8 mouse cellular contexts compared by ENCODE assay signal in the genomic region with DNA sequence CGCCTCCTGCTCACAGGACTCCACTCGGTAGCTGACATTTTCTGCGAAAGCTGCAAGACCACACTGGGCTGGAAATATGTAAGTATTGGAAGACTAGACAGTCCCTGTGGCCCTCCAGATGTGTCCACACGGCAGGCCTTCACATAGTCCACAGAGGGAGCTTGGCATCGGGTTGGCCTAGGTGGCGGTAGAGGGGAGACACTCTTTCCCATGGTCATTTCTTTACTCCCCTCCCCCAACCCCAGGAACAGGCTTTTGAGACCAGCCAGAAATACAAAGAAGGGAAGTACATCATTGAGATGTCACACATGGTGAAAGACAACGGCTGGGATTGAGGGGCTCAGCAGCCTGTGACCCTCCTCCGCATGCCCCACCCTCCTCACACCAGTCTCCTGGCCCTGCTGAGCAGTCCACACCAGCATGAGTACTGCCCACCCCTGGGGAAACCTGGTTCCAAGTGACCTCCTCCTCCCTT. TPM values are rescaled to one million over a fixed set of nuclear protein-coding genes. Genes with fewer than 3 reads are reported as not detected.
DNase-seq lines count a peak whose midpoint lies in the region; ATAC-seq and TF ChIP-seq lines count a peak whose summit lies in the region.

No protein-coding gene starts in this region.

- no peaks in the 10 kb centered on the region for H3K9me3 ChIP-seq in lung, embryonic 14.5 days (ENCODE audit: low read depth, low read length)
- no peaks in the 10 kb centered on the region for H3K9me3 ChIP-seq in forebrain, embryonic 10.5 days
- H3K9me3 ChIP-seq in limb, embryonic 11.5 days (ENCODE audit: control insufficient read depth, low read length) = no peaks in the 10 kb centered on the region
- H3K9me3 ChIP-seq in neural tube, embryonic 11.5 days (ENCODE audit: control insufficient read depth, low read length) = no peaks in the 10 kb centered on the region

- peaks cover 21% of the 10 kb centered on the region for H3K36me3 ChIP-seq in lung, embryonic 14.5 days (ENCODE audit: insufficient read depth)
- H3K36me3 ChIP-seq in forebrain, embryonic 10.5 days (replicated peaks) = peaks cover 27% of the 10 kb centered on the region
- no peaks in the 10 kb centered on the region; the same call in 1 of the 2 replicates for H3K36me3 ChIP-seq in limb, embryonic 11.5 days (ENCODE audit: control insufficient read depth, insufficient read depth, low read length)
- H3K36me3 ChIP-seq in neural tube, embryonic 11.5 days (ENCODE audit: control insufficient read depth, insufficient read depth, low read length) = 0 out of 2 replicates have a peak, but pooled peaks cover 3% of the 10 kb centered on the region

- peak overlapping the region; percentile 47 for H3K4me2 ChIP-seq in lung, embryonic 14.5 days
- H3K4me2 ChIP-seq in limb, embryonic 11.5 days (ENCODE audit: low read depth, severe bottlenecking) = peak overlapping the region; percentile 7; the same call in 1 of the 2 replicates
- peak overlapping the region; percentile 31 for H3K4me2 ChIP-seq in neural tube, embryonic 11.5 days (ENCODE audit: low read depth)

- peaks cover 3% of the 10 kb centered on the region; the same call in 1 of the 2 replicates for H3K27me3 ChIP-seq in lung, embryonic 14.5 days (ENCODE audit: insufficient read depth, low read length)
- no peaks in the 10 kb centered on the region for H3K27me3 ChIP-seq in forebrain, embryonic 10.5 days (ENCODE audit: poor library complexity, severe bottlenecking)
- no peaks in the 10 kb centered on the region for H3K27me3 ChIP-seq in limb, embryonic 11.5 days (ENCODE audit: control insufficient read depth, insufficient read depth, low read length)
- H3K27me3 ChIP-seq in neural tube, embryonic 11.5 days (ENCODE audit: control insufficient read depth, insufficient read depth, low read length) = no peaks in the 10 kb centered on the region

- peak; percentile 74 for DNase-seq in lung, embryonic 14.5 days
- DNase-seq in lung, postnatal 14 days = no peak
- DNase-seq in forebrain, embryonic 10.5 days (ENCODE audit: extremely low spot score, low spot score) = peak; percentile 67
- peak; percentile 67 for DNase-seq in limb, embryonic 11.5 days (ENCODE audit: low spot score)
- peak; percentile 63 for DNase-seq in neural tube, embryonic 11.5 days (ENCODE audit: low spot score)
- DNase-seq in ovary, postnatal 36 days (ENCODE audit: low spot score) = no peak
- DNase-seq in adrenal gland, postnatal 4 days (ENCODE audit: low spot score in 2 of 2) = no peak
- no peak for DNase-seq in adrenal gland, adult 2 months

- peaks cover 18% of the 10 kb centered on the region for H3K4me1 ChIP-seq in lung, embryonic 14.5 days (ENCODE audit: insufficient read depth)
- H3K4me1 ChIP-seq in forebrain, embryonic 10.5 days = peaks cover 95% of the 10 kb centered on the region
- peaks cover 53% of the 10 kb centered on the region for H3K4me1 ChIP-seq in limb, embryonic 11.5 days (ENCODE audit: control insufficient read depth, insufficient read depth, low read length)
- H3K4me1 ChIP-seq in neural tube, embryonic 11.5 days (ENCODE audit: control insufficient read depth, insufficient read depth, low read length) = peaks cover 59% of the 10 kb centered on the region

- ATAC-seq in lung, embryonic 14.5 days (ENCODE audit: insufficient read depth) = peak; percentile 39
- ATAC-seq in limb, embryonic 11.5 days (ENCODE audit: insufficient number of reproducible peaks, low FRiP score, low TSS enrichment, low read depth) = peak; percentile 5; the same call in 1 of the 2 replicates
- peak; percentile 20; the same call in 1 of the 2 replicates for ATAC-seq in neural tube, embryonic 11.5 days (ENCODE audit: insufficient read depth, low FRiP score, low TSS enrichment)

- 0 out of 2 replicates have a peak overlapping the region, but pooled peaks have one; percentile 3 for H3K4me3 ChIP-seq in lung, embryonic 14.5 days (ENCODE audit: low read depth, low read length)
- H3K4me3 ChIP-seq in forebrain, embryonic 10.5 days = peak overlapping the region; percentile 69
- no peak overlapping the region for H3K4me3 ChIP-seq in limb, embryonic 11.5 days (ENCODE audit: low read depth, low read length)
- peak overlapping the region; percentile 1; the same call in 1 of the 2 replicates for H3K4me3 ChIP-seq in neural tube, embryonic 11.5 days (ENCODE audit: low read depth, low read length)

- peak overlapping the region; percentile 40 for H3K27ac ChIP-seq in lung, embryonic 14.5 days (ENCODE audit: low read depth)
- H3K27ac ChIP-seq in forebrain, embryonic 10.5 days = peak overlapping the region; percentile 99
- H3K27ac ChIP-seq in limb, embryonic 11.5 days (replicated peaks; ENCODE audit: low read depth, low read length) = no peak overlapping the region; the same call in 1 of the 2 replicates
- peak overlapping the region; percentile 60 for H3K27ac ChIP-seq in neural tube, embryonic 11.5 days (ENCODE audit: low read depth, low read length)

- WGBS in lung, embryonic 14.5 days = 4% methylated on average over 8 of the region's 8 CpGs
- 4% methylated on average over 8 of the region's 8 CpGs for WGBS in forebrain, embryonic 10.5 days
- 7% methylated on average over 8 of the region's 8 CpGs for WGBS in limb, embryonic 11.5 days
- 9% methylated on average over 8 of the region's 8 CpGs for WGBS in neural tube, embryonic 11.5 days

- peak overlapping the region; percentile 4; the same call in 1 of the 2 replicates for H3K9ac ChIP-seq in lung, embryonic 14.5 days
- no peak overlapping the region for H3K9ac ChIP-seq in limb, embryonic 11.5 days (ENCODE audit: low read length)
- peak overlapping the region; percentile 36 for H3K9ac ChIP-seq in neural tube, embryonic 11.5 days (ENCODE audit: low read length)

- TF ChIP-seq CTCF in lung, embryonic 14.5 days (IDR thresholded peaks at IDR 0.05; ENCODE audit: low read depth) = peak; percentile 50

RNA-seq across cellular contexts. Expression of gene Ypel4, which starts 3.6 kb away (rescaled TPM):
- 6.4 and 7.4 TPM in 2 replicates for polyA plus RNA-seq in lung, embryonic 14.5 days (2014; fragmentation: Nextera tagmentation; extraction: Ambion mirVana)
- 6.4 and 8.2 TPM in 2 replicates for polyA plus RNA-seq in forebrain, embryonic 10.5 days (2016; fragmentation: Nextera tagmentation; extraction: Ambion mirVana)
- polyA plus RNA-seq in limb, embryonic 11.5 days (2014; fragmentation: Nextera tagmentation; extraction: Ambion mirVana) = 7.4 and 9.9 TPM in 2 replicates
- 10.5 and 12.9 TPM in 2 replicates for polyA plus RNA-seq in neural tube, embryonic 11.5 days (2014; fragmentation: Nextera tagmentation; extraction: Ambion mirVana)
- total RNA-seq in adrenal gland, postnatal 4 days (2021) = 10 to 100 TPM; 12.0 to 18.2 TPM
- 1 to 10 TPM; 3.8 to 7.2 TPM for total RNA-seq in adrenal gland, adult 2 months (2021)
- polyA plus RNA-seq in adrenal gland, adult 2 months (2012; rRNA removed) = 9.8 and 17.2 TPM in 2 replicates

RNA-seq across cellular contexts. Expression of gene Gm19426, which starts 6.0 kb away (rescaled TPM):
- polyA plus RNA-seq in lung, embryonic 14.5 days (2014; fragmentation: Nextera tagmentation; extraction: Ambion mirVana) = 4.7 and 4.9 TPM in 2 replicates
- polyA plus RNA-seq in forebrain, embryonic 10.5 days (2016; fragmentation: Nextera tagmentation; extraction: Ambion mirVana) = 8.5 and 8.8 TPM in 2 replicates
- 4.6 and 6.1 TPM in 2 replicates for polyA plus RNA-seq in limb, embryonic 11.5 days (2014; fragmentation: Nextera tagmentation; extraction: Ambion mirVana)
- polyA plus RNA-seq in neural tube, embryonic 11.5 days (2014; fragmentation: Nextera tagmentation; extraction: Ambion mirVana) = 4.5 and 5.1 TPM in 2 replicates
- 1 to 10 TPM; 8.3 to 9.1 TPM for total RNA-seq in adrenal gland, postnatal 4 days (2021)
- total RNA-seq in adrenal gland, adult 2 months (2021) = 1 to 10 TPM in 1 of 2 experiments, under 1 TPM in 1; 0.98 to 2.6 TPM
- 0.65 and 1.0 TPM in 2 replicates for polyA plus RNA-seq in adrenal gland, adult 2 months (2012; rRNA removed)

RNA-seq across cellular contexts. Expression of gene Clp1, which starts 10.3 kb away (rescaled TPM):
- 25.6 and 28.1 TPM in 2 replicates for polyA plus RNA-seq in lung, embryonic 14.5 days (2014; fragmentation: Nextera tagmentation; extraction: Ambion mirVana)
- 53.6 and 56.8 TPM in 2 replicates for polyA plus RNA-seq in forebrain, embryonic 10.5 days (2016; fragmentation: Nextera tagmentation; extraction: Ambion mirVana)
- 57.3 and 57.6 TPM in 2 replicates for polyA plus RNA-seq in limb, embryonic 11.5 days (2014; fragmentation: Nextera tagmentation; extraction: Ambion mirVana)
- 47.2 and 48.5 TPM in 2 replicates for polyA plus RNA-seq in neural tube, embryonic 11.5 days (2014; fragmentation: Nextera tagmentation; extraction: Ambion mirVana)
- total RNA-seq in adrenal gland, postnatal 4 days (2021) = 10 to 100 TPM; 13.0 to 15.2 TPM
- total RNA-seq in adrenal gland, adult 2 months (2021) = 10 to 100 TPM; 11.4 to 16.8 TPM
- 5.1 and 5.3 TPM in 2 replicates for polyA plus RNA-seq in adrenal gland, adult 2 months (2012; rRNA removed)

RNA-seq across cellular contexts. Expression of gene Zdhhc5, which starts 22.5 kb away (rescaled TPM):
- 30.8 and 31.0 TPM in 2 replicates for polyA plus RNA-seq in lung, embryonic 14.5 days (2014; fragmentation: Nextera tagmentation; extraction: Ambion mirVana)
- 28.4 and 29.5 TPM in 2 replicates for polyA plus RNA-seq in forebrain, embryonic 10.5 days (2016; fragmentation: Nextera tagmentation; extraction: Ambion mirVana)
- 31.1 and 32.6 TPM in 2 replicates for polyA plus RNA-seq in limb, embryonic 11.5 days (2014; fragmentation: Nextera tagmentation; extraction: Ambion mirVana)
- polyA plus RNA-seq in neural tube, embryonic 11.5 days (2014; fragmentation: Nextera tagmentation; extraction: Ambion mirVana) = 27.4 and 27.6 TPM in 2 replicates
- 10 to 100 TPM; 52.5 to 61.7 TPM for total RNA-seq in adrenal gland, postnatal 4 days (2021)
- total RNA-seq in adrenal gland, adult 2 months (2021) = 10 to 100 TPM; 61.7 to 74.4 TPM
- polyA plus RNA-seq in adrenal gland, adult 2 months (2012; rRNA removed) = 37.5 and 46.3 TPM in 2 replicates

RNA-seq across cellular contexts. Expression of gene Serping1, which starts 37.8 kb away (rescaled TPM):
- polyA plus RNA-seq in lung, embryonic 14.5 days (2014; fragmentation: Nextera tagmentation; extraction: Ambion mirVana) = 65.4 and 70.3 TPM in 2 replicates
- polyA plus RNA-seq in forebrain, embryonic 10.5 days (2016; fragmentation: Nextera tagmentation; extraction: Ambion mirVana) = 22.7 and 23.2 TPM in 2 replicates
- 12.4 and 13.3 TPM in 2 replicates for polyA plus RNA-seq in limb, embryonic 11.5 days (2014; fragmentation: Nextera tagmentation; extraction: Ambion mirVana)
- 30.9 and 31.9 TPM in 2 replicates for polyA plus RNA-seq in neural tube, embryonic 11.5 days (2014; fragmentation: Nextera tagmentation; extraction: Ambion mirVana)
- 10 to 100 TPM; 64.5 to 76.4 TPM for total RNA-seq in adrenal gland, postnatal 4 days (2021)
- total RNA-seq in adrenal gland, adult 2 months (2021) = 100 to 1,000 TPM in 1 of 2 experiments, 10 to 100 TPM in 1; 91.2 to 127 TPM
- 129 and 154 TPM in 2 replicates for polyA plus RNA-seq in adrenal gland, adult 2 months (2012; rRNA removed)

Comparison
In these comparisons a context has a peak if more than half of its experiments do, and no peak if none do; other contexts are left out.
1. DNase-seq: peak in lung, embryonic 14.5 days (single experiment), forebrain, embryonic 10.5 days (single experiment), limb, embryonic 11.5 days (single experiment) and neural tube, embryonic 11.5 days (single experiment); none in lung, postnatal 14 days (single experiment), ovary, postnatal 36 days (single experiment), adrenal gland, postnatal 4 days (0 of 2) and adrenal gland, adult 2 months (single experiment).
2. Peak in every context shown above with its lines, with median percentiles within 50 percentile points of each other: ATAC-seq and H3K4me2 ChIP-seq.